Mouse (Mus musculus): ENCODE measurements around the gene Tcl1b5.
"Not testable (repeated sequence)": the region's sequence is repeated elsewhere in the genome, so short reads cannot be mapped to it uniquely, and the experiment has no call there.

Gene Tcl1b5

GRCm38 (mm10) chr12:105176044-105176443 is at the start of gene Tcl1b5:
TSS of gene Tcl1b5 (plus strand) at chr12:105176344.
- POLR2A ChIA-PET = not testable (repeated sequence)
- CTCF ChIA-PET = interaction anchor here in 3 of 4 experiments (0.6 to 1.3 kb wide), 4 partner anchors 13 to 251 kb away, joined by 3 to 5 read pairs (median 3); no protein-coding TSS in a partner anchor

GRCm38 (mm10) chr12:105126516-105126915 is 49.6 kb upstream of the Tcl1b5 start:
- POLR2A ChIA-PET = interaction anchor here in 1 of 4 experiments (1.5 kb wide), 1 partner anchor 50 kb away, joined by 3 read pairs; no protein-coding TSS in a partner anchor

GRCm38 (mm10) chr12:105127607-105128006 is 48.5 kb upstream of the Tcl1b5 start:
- CTCF ChIA-PET = interaction anchor here in 2 of 4 experiments (0.5 to 0.7 kb wide), 2 partner anchors 17 to 300 kb away, joined by 4 to 6 read pairs; no protein-coding TSS in a partner anchor
- POLR2A ChIA-PET = interaction anchor here in 1 of 4 experiments (1.5 kb wide), 1 partner anchor 51 kb away, joined by 3 read pairs; no protein-coding TSS in a partner anchor

More at GRCm38 (mm10) chr12:105126516-105126915, 49.6 kb upstream of the Tcl1b5 start:
- CTCF ChIA-PET = interaction anchor here in 1 of 4 experiments (0.7 kb wide), 1 partner anchor 22 kb away, joined by 3 read pairs; no protein-coding TSS in a partner anchor

GRCm38 (mm10) chr12:105129494-105130205 is 46.5 kb upstream of the Tcl1b5 start:
- ChIA-PET CTCF (interaction anchor here in 3 of 4 experiments (0.6 to 2.1 kb wide), 13 partner anchors 26 to 129 kb away, joined by 3 to 9 read pairs (median 4); no protein-coding TSS in a partner anchor), POLR2A (interaction anchor here in 2 of 4 experiments (0.6 to 1.1 kb wide), 2 partner anchors 54 to 80 kb away, joined by 3 to 4 read pairs; no protein-coding TSS in a partner anchor)

- CTCF ChIA-PET, POLR2A ChIA-PET: not testable (repeated sequence)
Observed at GRCm38 (mm10) chr12:105134167-105134566, 42.0 kb upstream of the Tcl1b5 start.

GRCm38 (mm10) chr12:105134826-105135225 is 41.3 kb upstream of the Tcl1b5 start:
- POLR2A ChIA-PET, CTCF ChIA-PET: not testable (repeated sequence)

- POLR2A ChIA-PET, CTCF ChIA-PET: not testable (repeated sequence)
Observed at GRCm38 (mm10) chr12:105137729-105138128, 38.4 kb upstream of the Tcl1b5 start.

GRCm38 (mm10) chr12:105143096-105143495 is 33.0 kb upstream of the Tcl1b5 start:
- ChIA-PET POLR2A (interaction anchor here in 1 of 4 experiments (1.4 kb wide), 1 partner anchor 32 kb away, joined by 4 read pairs; no protein-coding TSS in a partner anchor), CTCF (interaction anchor here in 1 of 4 experiments (0.7 kb wide), 1 partner anchor 68 kb away, joined by 3 read pairs; no protein-coding TSS in a partner anchor)

- CTCF ChIA-PET = interaction anchor here (0.6 to 1.6 kb wide), 6 partner anchors 41 to 282 kb away, joined by 3 to 6 read pairs (median 4); no protein-coding TSS in a partner anchor
- POLR2A ChIA-PET = not testable (repeated sequence)
Observed at GRCm38 (mm10) chr12:105144928-105145327, 31.2 kb upstream of the Tcl1b5 start.

GRCm38 (mm10) chr12:105145714-105146113 is 30.4 kb upstream of the Tcl1b5 start, which contains the start of gene Tcl1b2:
TSS of gene Tcl1b2 (plus strand) at chr12:105146014.
- POLR2A ChIA-PET = no interaction called here
- CTCF ChIA-PET = interaction anchor here in 1 of 4 experiments (1.5 kb wide), 1 partner anchor 282 kb away, joined by 3 read pairs; no protein-coding TSS in a partner anchor

- POLR2A ChIA-PET, CTCF ChIA-PET: not testable (repeated sequence)
Observed at GRCm38 (mm10) chr12:105155286-105155685, 20.9 kb upstream of the Tcl1b5 start.

- CTCF ChIA-PET = no interaction called here
- POLR2A ChIA-PET = no interaction called here
Observed at GRCm38 (mm10) chr12:105158842-105159241, 17.3 kb upstream of the Tcl1b5 start.

GRCm38 (mm10) chr12:105159390-105159789 is 16.8 kb upstream of the Tcl1b5 start, which contains the start of gene Tcl1b1:
TSS of gene Tcl1b1 (plus strand) at chr12:105159690.
- POLR2A ChIA-PET = no interaction called here
- CTCF ChIA-PET = no interaction called here

- CTCF ChIA-PET = interaction anchor here in 1 of 4 experiments (0.6 kb wide), 1 partner anchor 194 kb away, joined by 5 read pairs; no protein-coding TSS in a partner anchor
- POLR2A ChIA-PET = interaction anchor here in 1 of 4 experiments (0.9 kb wide), 1 partner anchor 96 kb away, joined by 3 read pairs; no protein-coding TSS in a partner anchor
Observed at GRCm38 (mm10) chr12:105166734-105167133, 9.4 kb upstream of the Tcl1b5 start.

- POLR2A ChIA-PET = no interaction called here
Observed at GRCm38 (mm10) chr12:105173366-105173765, 2.8 kb upstream of the Tcl1b5 start.

GRCm38 (mm10) chr12:105174318-105174717 is 1.8 kb upstream of the Tcl1b5 start:
- POLR2A ChIA-PET = not testable (repeated sequence)
- CTCF ChIA-PET = interaction anchor here in 2 of 4 experiments (0.6 to 1.5 kb wide), 5 partner anchors 14 to 124 kb away, joined by 3 to 18 read pairs (median 4); no protein-coding TSS in a partner anchor

More at GRCm38 (mm10) chr12:105173366-105173765, 2.8 kb upstream of the Tcl1b5 start:
- CTCF ChIA-PET = interaction anchor here in 2 of 4 experiments (0.8 to 1.5 kb wide), 2 partner anchors 15 to 238 kb away, joined by 4 to 18 read pairs; no protein-coding TSS in a partner anchor

- ChIA-PET CTCF (interaction anchor here in 1 of 4 experiments (1.3 kb wide), 1 partner anchor 78 kb away, joined by 4 read pairs; no protein-coding TSS in a partner anchor), POLR2A (interaction anchor here in 1 of 4 experiments (0.6 kb wide), 1 partner anchor 55 kb away, joined by 4 read pairs; no protein-coding TSS in a partner anchor)
Observed at GRCm38 (mm10) chr12:105181040-105181644, 5.0 kb downstream of the Tcl1b5 start.

- ChIA-PET CTCF (interaction anchor here (0.6 to 2.6 kb wide), 21 partner anchors 13 to 380 kb away, joined by 3 to 18 read pairs (median 3); partner anchors contain the start of gene Tcl1b5 (in 1 of the 4)), POLR2A (interaction anchor here in 1 of 4 experiments (0.8 kb wide), 1 partner anchor 141 kb away, joined by 3 read pairs; no protein-coding TSS in a partner anchor)
Observed at GRCm38 (mm10) chr12:105188980-105189379, 12.8 kb downstream of the Tcl1b5 start.

GRCm38 (mm10) chr12:105190743-105191142 is 14.6 kb downstream of the Tcl1b5 start, which contains the start of gene Tcl1b3:
TSS of gene Tcl1b3 (plus strand) at chr12:105191043.
- CTCF ChIA-PET = interaction anchor here in 3 of 4 experiments (0.7 to 1.4 kb wide), 4 partner anchors 12 to 178 kb away, joined by 3 to 10 read pairs (median 5); no protein-coding TSS in a partner anchor
- POLR2A ChIA-PET = not testable (repeated sequence)
